Mouse (Mus musculus): ENCODE data around the gene Klf11.
"Not testable (repeated sequence)": the region's sequence is repeated elsewhere in the genome, so short reads cannot be mapped to it uniquely, and the experiment has no call there.

The Klf11 gene

GRCm38 (mm10) chr12:24654065-24654862 lies 3.2 kb downstream of the Klf11 start:
- no peak for DNase-seq (ENCODE audit: low spot score)

GRCm38 (mm10) chr12:24656436-24656835 lies 5.4 kb downstream of the Klf11 start:
- DNase-seq (ENCODE audit: low spot score): no peak

GRCm38 (mm10) chr12:24658998-24659397 lies 7.9 kb downstream of the Klf11 start:
- DNase-seq (ENCODE audit: low spot score): no peak

GRCm38 (mm10) chr12:24659923-24660322 lies 8.8 kb downstream of the Klf11 start:
- no peak for DNase-seq (ENCODE audit: low spot score)

GRCm38 (mm10) chr12:24661100-24661499 lies 10.0 kb downstream of the Klf11 start:
- DNase-seq (ENCODE audit: low spot score): no peak

GRCm38 (mm10) chr12:24662131-24662530 lies 11.1 kb downstream of the Klf11 start:
- DNase-seq (ENCODE audit: low spot score): no peak

GRCm38 (mm10) chr12:24680096-24680491 lies 29.0 kb downstream of the Klf11 start:
- DNase-seq (ENCODE audit: low spot score): no peak

- DNase-seq (ENCODE audit: low spot score): no peak
Measured at GRCm38 (mm10) chr12:24680492-24681285, 29.6 kb downstream of the Klf11 start.

GRCm38 (mm10) chr12:24681286-24682023 lies 30.4 kb downstream of the Klf11 start, which contains the start of gene Cys1:
Cys1 (minus strand) TSS chr12:24681813.
- DNase-seq (ENCODE audit: low spot score): no peak

GRCm38 (mm10) chr12:24682563-24682962 lies 31.5 kb downstream of the Klf11 start:
- no peak for DNase-seq (ENCODE audit: low spot score)

- no peak for DNase-seq (ENCODE audit: low spot score)
Measured at GRCm38 (mm10) chr12:24683461-24683860, 32.4 kb downstream of the Klf11 start.

GRCm38 (mm10) chr12:24686038-24686695 lies 35.1 kb downstream of the Klf11 start:
- DNase-seq (ENCODE audit: low spot score): no peak

- DNase-seq (ENCODE audit: low spot score): no peak
Measured at GRCm38 (mm10) chr12:24686696-24687346, 35.7 kb downstream of the Klf11 start.

GRCm38 (mm10) chr12:24690351-24690750 lies 39.3 kb downstream of the Klf11 start:
- DNase-seq (ENCODE audit: low spot score): no peak

GRCm38 (mm10) chr12:24696500-24697483 lies 45.7 kb downstream of the Klf11 start:
- peak; percentile 69 for DNase-seq (ENCODE audit: low spot score)

- DNase-seq (ENCODE audit: low spot score): no peak
Measured at GRCm38 (mm10) chr12:24697484-24698204, 46.6 kb downstream of the Klf11 start.

GRCm38 (mm10) chr12:24698514-24698913 lies 47.4 kb downstream of the Klf11 start:
- no peak for DNase-seq (ENCODE audit: low spot score)

- DNase-seq (ENCODE audit: low spot score): no peak
Measured at GRCm38 (mm10) chr12:24699578-24699977, 48.5 kb downstream of the Klf11 start.

GRCm38 (mm10) chr12:24701621-24702020 lies 50.5 kb downstream of the Klf11 start:
- not testable (repeated sequence) for DNase-seq (ENCODE audit: low spot score)
